Mouse (Mus musculus): ENCODE results near the gene Ccdc124.

DNA sequence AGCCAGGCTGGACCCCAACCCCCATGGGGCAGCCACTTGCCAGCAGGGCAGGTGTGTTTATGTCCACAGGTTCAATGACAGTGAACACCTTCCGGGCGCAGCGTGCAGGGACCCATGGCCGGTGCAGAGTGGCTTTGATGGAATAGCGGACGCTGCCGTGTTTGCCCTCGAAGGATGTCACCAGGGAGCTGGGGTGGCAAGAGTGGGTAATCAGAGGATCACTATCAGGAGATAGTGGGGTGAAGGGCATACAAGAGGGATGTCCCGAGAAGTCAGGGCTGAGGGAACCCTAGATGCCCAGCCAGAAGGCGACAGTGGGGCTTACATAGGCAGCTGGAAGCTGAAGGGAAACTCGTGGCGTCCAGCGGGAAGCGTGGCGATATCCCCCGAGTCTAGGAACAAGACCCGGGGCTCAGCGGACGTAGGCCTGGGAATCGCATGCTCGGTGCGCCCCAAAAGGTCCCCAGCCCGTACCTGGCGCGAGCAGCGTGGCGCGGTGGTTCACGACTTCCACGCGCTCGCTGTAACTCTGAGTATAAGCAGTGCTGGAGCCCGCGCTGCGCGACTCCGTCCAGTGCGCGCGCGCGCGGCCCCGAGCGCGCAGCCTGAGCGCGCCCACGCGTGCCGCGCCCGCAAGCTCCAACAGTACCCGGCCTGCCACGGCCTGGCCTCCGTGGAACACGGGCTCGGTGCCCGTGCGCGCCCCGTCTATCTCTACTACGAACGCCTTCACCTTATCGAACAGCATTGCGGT, 34.9 kb downstream of the Ccdc124 start:
- TF ChIP-seq CTCF (IDR thresholded peaks at IDR 0.05; ENCODE audit: low read depth): no peak
- no peak for TF ChIP-seq EP300 (optimal IDR thresholded peaks at IDR 0.05)

Data from stomach, postnatal 0 days (tissue).